Mouse (Mus musculus) midbrain, embryonic 14.5 days (tissue): ENCODE data around the gene Gm38392. TPM values are rescaled to one million over a fixed set of nuclear protein-coding genes. Genes with fewer than 3 reads are reported as not detected.
A peak's percentile ranks its signal among the peaks of the same experiment; 100 is the strongest.

ENCODE experiments used
- ATAC-seq: fragments of 200-750 bp; cut with Nextera tagmentation; 2 replicates; pipeline ENCODE4 v1.8.0; 2017; ENCODE audit warnings: moderate number of reproducible peaks, moderate library complexity; ENCODE audit not compliant: low FRiP score, low TSS enrichment
- DNase-seq: peaks from one replicate; pipeline ENCODE4 v3.0.0-alpha.2; 2015
- H3K27ac ChIP-seq: fragments of 300-500 bp; sonication (generic); replicated peaks from 2 replicates; pipeline ENCODE4 v1.5.1; 2014; ENCODE audit warnings: mild to moderate bottlenecking, low read depth, low read length, moderate library complexity
- H3K27me3 ChIP-seq: fragments of 300-500 bp; sonication (generic); 2 replicates; pipeline ENCODE4 v1.6.1; 2014; ENCODE audit warnings: low read length, control low read depth, mixed read lengths; ENCODE audit not compliant: control insufficient read depth, insufficient read depth
- H3K36me3 ChIP-seq: fragments of 300-500 bp; sonication (generic); 2 replicates; pipeline ENCODE4 v1.6.1; 2014; ENCODE audit warnings: low read length, control low read depth; ENCODE audit not compliant: control insufficient read depth, insufficient read depth
- H3K4me1 ChIP-seq: fragments of 300-500 bp; sonication (generic); 2 replicates; pipeline ENCODE4 v1.6.1; 2014; ENCODE audit warnings: mild to moderate bottlenecking, antibody characterized with exemption, low read length, control low read depth; ENCODE audit not compliant: control insufficient read depth, insufficient read depth
- H3K4me2 ChIP-seq: fragments of 300-500 bp; sonication (generic); 2 replicates; pipeline ENCODE4 v1.6.1; 2014; ENCODE audit warnings: mild to moderate bottlenecking, low read length, moderate library complexity
- H3K4me3 ChIP-seq: fragments of 300-500 bp; sonication (generic); replicated peaks from 2 replicates; pipeline ENCODE4 v1.5.1; 2014; ENCODE audit warnings: low read depth, low read length
- H3K9ac ChIP-seq: fragments of 300-500 bp; sonication (generic); replicated peaks from 2 replicates; pipeline ENCODE4 v1.6.1; 2014; ENCODE audit warnings: mild to moderate bottlenecking, low read length, moderate library complexity
- H3K9me3 ChIP-seq: fragments of 300-500 bp; sonication (generic); 2 replicates; pipeline ENCODE4 v1.6.1; 2016; ENCODE audit warnings: low read length, control low read depth, mixed read lengths; ENCODE audit not compliant: control insufficient read depth
- WGBS: fragments of 180-500 bp; shearing (Covaris S2); extraction: QIAGEN DNeasy Blood & Tissue Kit; methylation state at CpG from one replicate; pipeline ENCODE4 v1.1.7; 2014; 5-methylcytosine and 5-hydroxymethylcytosine counted together
- polyA plus RNA-seq: library from polyadenylated mRNA; unstranded; fragments of >200 nt; fragmentation: Nextera tagmentation; extraction: Ambion mirVana; gene quantifications from 2 replicates; pipeline ENCODE4 v1.2.1, GENCODE M21; 2014

Gene Gm38392
- polyA plus RNA-seq, 1 experiment from 2014 or later: not detected

GRCm38 (mm10) chr3:88219940-88220339 lies 67.1 kb downstream of the Gm38392 start:
- Histone ChIP-seq H3K27ac (peak overlapping the region; percentile 95), H3K36me3 (peaks cover 45% of the 10 kb centered on the region), H3K9ac (peak overlapping the region; percentile 41), H3K9me3 (no peaks in the 10 kb centered on the region), H3K4me2 (peak overlapping the region; percentile 59), H3K4me1 (peaks cover 48% of the 10 kb centered on the region), H3K4me3 (0 out of 2 replicates have a peak overlapping the region, but pooled peaks have one; percentile 1), H3K27me3 (peaks cover 26% of the 10 kb centered on the region)
- WGBS: 11% methylated on average over 9 of the region's 9 CpGs
- ATAC-seq (no peak), DNase-seq (no peak)

- H3K4me2 ChIP-seq: peak overlapping the region; percentile 59
- H3K27me3 ChIP-seq: peaks cover 39% of the 10 kb centered on the region
- peaks cover 48% of the 10 kb centered on the region for H3K4me1 ChIP-seq
- ATAC-seq: no peak
- peak overlapping the region; percentile 87 for H3K27ac ChIP-seq
- H3K9me3 ChIP-seq: no peaks in the 10 kb centered on the region
- no peak for DNase-seq
- H3K9ac ChIP-seq: peak overlapping the region; percentile 82
- 24% methylated on average over 1 of the region's 2 CpGs for WGBS
- H3K36me3 ChIP-seq: peaks cover 26% of the 10 kb centered on the region
- peak overlapping the region; percentile 55 for H3K4me3 ChIP-seq
Measured at GRCm38 (mm10) chr3:88217679-88218078, 69.3 kb downstream of the Gm38392 start.

DNA sequence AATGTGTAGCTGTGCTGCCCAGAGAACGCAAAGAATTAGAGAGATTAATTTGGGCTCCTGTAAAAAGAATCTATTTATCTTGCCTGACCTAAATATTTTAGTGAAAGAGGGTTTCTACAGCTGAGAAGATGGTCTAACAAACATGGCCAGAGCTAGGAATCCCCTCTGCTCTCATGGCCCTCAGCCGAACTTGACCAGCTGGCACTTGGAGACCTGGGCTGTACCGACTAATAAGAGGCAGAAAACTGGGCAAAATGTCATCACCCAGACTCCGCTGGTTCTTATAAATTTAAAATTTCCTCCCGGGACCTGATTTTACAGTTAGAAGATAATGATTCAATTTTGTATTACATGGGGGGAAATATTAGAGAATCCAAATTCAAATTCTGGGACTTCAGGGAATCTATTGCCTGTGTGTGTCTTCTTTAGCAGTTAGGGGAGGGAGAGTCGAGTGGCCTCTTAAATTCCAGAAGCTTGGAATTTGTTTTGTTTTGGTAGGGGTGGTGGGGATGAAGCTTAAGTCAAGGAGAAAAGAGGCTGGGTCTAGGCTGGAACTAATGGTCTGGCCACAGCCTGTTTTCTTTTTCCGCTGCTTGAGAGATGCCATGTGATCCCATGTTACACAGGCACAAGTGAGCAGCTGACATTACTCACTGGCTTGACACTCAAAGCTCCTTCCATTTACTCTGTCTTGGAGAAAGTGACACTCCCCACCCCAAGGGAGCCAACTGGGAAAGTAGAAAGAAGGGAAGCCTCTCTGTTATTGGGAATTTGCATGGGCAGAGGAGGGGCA lies 70.3 kb downstream of the Gm38392 start:
- H3K4me1 ChIP-seq: peaks cover 40% of the 10 kb centered on the region
- no peaks in the 10 kb centered on the region for H3K9me3 ChIP-seq
- H3K36me3 ChIP-seq: peaks cover 25% of the 10 kb centered on the region
- 14% methylated on average over 7 of the region's 7 CpGs for WGBS
- peak overlapping the region; percentile 82 for H3K9ac ChIP-seq
- ATAC-seq (no peak), DNase-seq (no peak)
- peaks cover 48% of the 10 kb centered on the region for H3K27me3 ChIP-seq
- H3K4me2 ChIP-seq: peak overlapping the region; percentile 59
- H3K27ac ChIP-seq: peak overlapping the region; percentile 87
- peak overlapping the region; percentile 55 for H3K4me3 ChIP-seq

DNA sequence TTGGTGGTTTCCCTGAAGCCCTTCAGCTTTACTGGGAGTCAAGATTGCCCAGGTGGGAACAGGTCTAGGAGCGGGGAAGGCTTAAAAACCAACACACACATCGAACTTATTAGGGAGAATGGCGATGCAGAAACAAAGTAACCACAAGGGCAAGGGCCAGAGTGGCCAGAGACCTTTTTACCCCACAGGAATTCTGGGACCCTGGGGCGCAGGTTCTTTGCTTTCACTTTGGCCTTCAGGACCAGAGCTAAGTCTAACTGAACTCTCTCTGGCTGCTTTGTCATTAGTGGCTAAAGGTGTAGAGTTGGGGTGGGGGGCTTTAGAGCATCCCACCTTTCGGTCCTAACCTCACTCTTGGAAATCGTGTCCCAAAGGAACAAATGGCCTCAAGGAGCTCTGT lies 70.9 kb downstream of the Gm38392 start:
- Histone ChIP-seq H3K4me3 (peak overlapping the region; percentile 55), H3K4me2 (peak overlapping the region; percentile 59), H3K4me1 (peaks cover 34% of the 10 kb centered on the region), H3K27ac (peak overlapping the region; percentile 87), H3K9ac (peak overlapping the region; percentile 82), H3K9me3 (no peaks in the 10 kb centered on the region), H3K36me3 (peaks cover 21% of the 10 kb centered on the region), H3K27me3 (peaks cover 51% of the 10 kb centered on the region)
- DNase-seq (no peak), ATAC-seq (no peak)
- 14% methylated on average over 6 of the region's 6 CpGs for WGBS

GRCm38 (mm10) chr3:88215553-88216004 lies 71.4 kb downstream of the Gm38392 start:
- DNase-seq (no peak), ATAC-seq (no peak)
- peak overlapping the region; percentile 55 for H3K4me3 ChIP-seq
- no peaks in the 10 kb centered on the region for H3K9me3 ChIP-seq
- peaks cover 32% of the 10 kb centered on the region for H3K4me1 ChIP-seq
- WGBS: 2% methylated on average over 23 of the region's 23 CpGs
- peaks cover 20% of the 10 kb centered on the region for H3K36me3 ChIP-seq
- H3K27me3 ChIP-seq: peaks cover 55% of the 10 kb centered on the region
- H3K4me2 ChIP-seq: peak overlapping the region; percentile 59
- peak overlapping the region; percentile 87 for H3K27ac ChIP-seq
- peak overlapping the region; percentile 82 for H3K9ac ChIP-seq

DNA sequence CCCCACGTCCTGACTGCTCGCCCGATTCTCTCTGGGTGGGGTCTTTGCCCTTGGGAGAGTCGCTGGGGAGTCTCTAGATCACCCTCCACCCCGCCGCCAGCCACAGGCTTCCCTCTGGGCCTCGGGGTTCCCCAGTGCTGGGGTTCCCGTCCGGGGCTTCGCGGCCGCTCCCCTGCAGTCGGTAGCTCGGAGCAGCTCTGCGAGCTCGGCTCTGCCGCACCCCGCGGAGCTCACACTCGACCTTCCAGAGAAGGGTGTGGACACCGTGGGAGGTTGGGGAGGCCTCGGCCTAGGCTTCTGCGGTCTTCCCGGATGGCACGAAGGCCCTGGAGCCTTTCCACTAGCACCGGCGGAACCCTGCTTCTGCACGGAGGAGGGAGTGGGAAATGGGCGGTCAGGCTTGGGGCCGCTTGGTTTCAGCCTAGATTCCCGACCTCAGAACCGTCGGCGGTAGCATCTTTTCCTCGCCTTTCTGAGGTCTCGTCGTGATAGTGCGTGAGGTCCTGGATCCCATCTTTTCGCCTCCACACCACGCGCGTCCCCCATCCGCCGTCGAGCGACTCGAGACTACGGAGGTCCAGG lies 71.9 kb downstream of the Gm38392 start:
- H3K27me3 ChIP-seq: peaks cover 57% of the 10 kb centered on the region
- WGBS: 1% methylated on average over 48 of the region's 48 CpGs
- no peak for DNase-seq
- peak; percentile 9; the same call in 1 of the 2 replicates for ATAC-seq
- H3K9ac ChIP-seq: peak overlapping the region; percentile 82
- H3K4me1 ChIP-seq: peaks cover 33% of the 10 kb centered on the region
- H3K36me3 ChIP-seq: peaks cover 21% of the 10 kb centered on the region; the same call in 1 of the 2 replicates
- peak overlapping the region; percentile 55 for H3K4me3 ChIP-seq
- no peaks in the 10 kb centered on the region for H3K9me3 ChIP-seq
- peak overlapping the region; percentile 87 for H3K27ac ChIP-seq
- H3K4me2 ChIP-seq: peak overlapping the region; percentile 59

DNA sequence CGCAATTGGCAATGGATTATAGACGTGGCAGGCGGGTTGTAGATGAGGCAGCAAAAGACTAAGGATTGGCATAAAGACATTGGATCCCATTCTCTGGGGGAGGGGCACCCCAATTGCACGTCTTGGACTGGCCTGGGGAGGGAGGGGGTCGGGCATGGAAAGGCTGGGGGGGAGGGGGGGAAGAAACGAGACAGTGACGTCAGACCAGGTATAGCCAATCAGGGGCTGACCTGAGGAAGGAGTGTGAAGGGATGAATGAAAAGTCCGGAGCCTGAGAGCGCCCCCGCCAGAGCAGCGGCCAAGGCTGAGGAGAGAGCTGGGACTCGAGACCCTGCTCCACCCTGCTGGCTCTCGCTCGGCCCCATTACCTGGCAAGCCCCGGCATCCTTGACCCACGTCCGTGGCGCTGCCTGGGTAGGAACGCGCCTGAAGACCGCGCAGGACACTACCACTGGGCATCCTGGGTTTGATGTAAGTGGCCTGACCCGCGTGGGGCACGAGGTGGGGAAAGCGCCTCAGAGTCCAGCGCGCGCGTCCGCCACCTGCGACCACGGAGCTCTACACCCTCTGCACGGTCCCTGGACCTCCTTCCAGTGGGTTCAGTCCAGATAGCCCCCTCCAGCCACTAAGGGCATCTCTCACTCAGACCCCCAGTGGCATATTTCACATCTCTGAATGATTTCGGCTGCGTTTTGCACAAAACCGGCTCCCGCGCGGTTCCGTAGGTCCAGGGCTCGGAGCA lies 72.6 kb downstream of the Gm38392 start:
- H3K9ac ChIP-seq: peak overlapping the region; percentile 82
- H3K36me3 ChIP-seq: peaks cover 21% of the 10 kb centered on the region; the same call in 1 of the 2 replicates
- H3K27me3 ChIP-seq: peaks cover 54% of the 10 kb centered on the region
- H3K4me2 ChIP-seq: peak overlapping the region; percentile 59
- peak; percentile 90 for DNase-seq
- H3K27ac ChIP-seq: peak overlapping the region; percentile 87
- 2% methylated on average over 42 of the region's 42 CpGs for WGBS
- no peaks in the 10 kb centered on the region for H3K9me3 ChIP-seq
- ATAC-seq: peak; percentile 87
- H3K4me3 ChIP-seq: peak overlapping the region; percentile 55
- peaks cover 29% of the 10 kb centered on the region for H3K4me1 ChIP-seq

GRCm38 (mm10) chr3:88213019-88213418 lies 74.0 kb downstream of the Gm38392 start:
- Histone ChIP-seq H3K4me2 (peak overlapping the region; percentile 59), H3K27me3 (peaks cover 57% of the 10 kb centered on the region), H3K9me3 (no peaks in the 10 kb centered on the region), H3K36me3 (peaks cover 21% of the 10 kb centered on the region; the same call in 1 of the 2 replicates), H3K4me1 (peaks cover 27% of the 10 kb centered on the region), H3K4me3 (peak overlapping the region; percentile 55), H3K27ac (peak overlapping the region; percentile 87), H3K9ac (peak overlapping the region; percentile 82; the same call in 1 of the 2 replicates)
- ATAC-seq (no peak), DNase-seq (no peak)
- 10% methylated on average over 2 of the region's 2 CpGs for WGBS
